Mouse (Mus musculus): Measurements from ENCODE around the gene Xpo4.

- no peak for TF ChIP-seq CTCF (IDR thresholded peaks at IDR 0.05; ENCODE audit: insufficient read depth, low read depth, low read length)
- TF ChIP-seq POLR2A (IDR thresholded peaks at IDR 0.05; ENCODE audit: insufficient read depth, low read depth, low read length), result no peak
Measured at GRCm38 (mm10) chr14:57699016-57699415, 33.8 kb upstream of the Xpo4 start.
